Mouse (Mus musculus): ENCODE data around the gene Upf1. TPM values are rescaled to one million over a fixed set of nuclear protein-coding genes. Genes with fewer than 3 reads are reported as not detected.

Gene Upf1
- polyA plus RNA-seq, 1 experiment: 47.2 TPM

DNA sequence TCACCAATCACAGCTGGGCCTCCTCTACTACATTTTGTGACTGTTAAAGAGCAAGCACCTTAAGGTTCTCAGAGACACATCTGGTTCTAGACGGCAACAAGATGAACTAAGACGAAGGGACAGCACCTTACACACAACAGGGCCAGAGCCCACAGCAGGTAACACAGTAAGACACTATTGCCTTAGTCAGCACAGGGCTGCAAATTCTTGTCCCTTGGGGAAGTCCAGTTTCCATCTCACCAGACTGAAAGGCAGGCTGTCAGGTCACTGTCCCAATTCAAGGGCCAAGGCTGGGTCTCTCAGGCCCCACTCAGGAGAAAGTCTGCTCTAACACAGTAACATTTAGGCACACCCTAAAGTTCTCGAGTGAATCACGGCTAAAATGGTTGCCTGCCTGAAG lies 5.6 kb downstream of the Upf1 start:
- Histone ChIP-seq H3K27me3 (ENCODE audit: control insufficient read depth, insufficient read depth, insufficient read length) (no peaks in the 10 kb centered on the region), H3ac (ENCODE audit: control insufficient read depth, insufficient read length, low read depth) (no peak overlapping the region), H3K79me3 (ENCODE audit: low read depth) (peaks cover 93% of the 10 kb centered on the region), H3K4me3 (ENCODE audit: insufficient read depth, poor library complexity, severe bottlenecking) (no peak overlapping the region), H3K79me2 (ENCODE audit: control insufficient read depth, insufficient read depth) (peaks cover 100% of the 10 kb centered on the region), H3K36me3 (ENCODE audit: control insufficient read depth, insufficient read depth) (peaks cover 42% of the 10 kb centered on the region)
- TF ChIP-seq CEBPB (IDR thresholded peaks at IDR 0.05; ENCODE audit: low read depth) (no peak), FOSL1 (IDR thresholded peaks at IDR 0.05; ENCODE audit: insufficient read depth, low read length, poor library complexity, severe bottlenecking) (no peak)

DNA sequence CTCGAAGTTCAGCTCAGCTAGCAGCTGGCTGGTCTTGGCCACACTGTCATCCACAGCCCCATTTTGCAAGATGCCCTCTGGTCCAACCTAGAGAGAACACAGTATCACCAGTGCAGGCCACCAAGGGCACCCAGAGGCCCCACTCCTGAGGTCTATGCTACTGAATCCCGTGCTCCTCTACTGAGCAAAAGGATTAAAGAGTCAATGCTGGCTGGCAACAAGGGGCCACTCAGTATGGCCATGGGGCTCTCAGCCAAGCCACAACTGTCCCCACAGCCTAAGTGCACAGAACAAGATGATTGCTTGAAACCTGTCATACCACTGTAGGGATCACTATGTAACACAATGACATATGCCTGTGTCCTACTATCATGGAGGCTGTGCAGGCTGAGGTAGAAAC lies 8.8 kb downstream of the Upf1 start:
- H3K79me2 ChIP-seq (ENCODE audit: control insufficient read depth, insufficient read depth): peaks cover 85% of the 10 kb centered on the region
- H3K4me3 ChIP-seq (ENCODE audit: insufficient read depth, poor library complexity, severe bottlenecking): no peak overlapping the region
- no peak for TF ChIP-seq MYOG (IDR thresholded peaks at IDR 0.05; ENCODE audit: control insufficient read depth, extremely low read depth, insufficient read length)
- TF ChIP-seq CEBPB (IDR thresholded peaks at IDR 0.05; ENCODE audit: low read depth): no peak
- no peak for TF ChIP-seq MYOD1 (IDR thresholded peaks at IDR 0.05; ENCODE audit: control insufficient read depth, insufficient read length, low read depth)
- TF ChIP-seq USF1 (IDR thresholded peaks at IDR 0.05; ENCODE audit: low read depth): no peak
- TF ChIP-seq FOSL1 (IDR thresholded peaks at IDR 0.05; ENCODE audit: insufficient read depth, low read length, poor library complexity, severe bottlenecking): no peak
- TF ChIP-seq MAX (IDR thresholded peaks at IDR 0.05): no peak
- TF ChIP-seq CTCF (IDR thresholded peaks at IDR 0.05; ENCODE audit: control insufficient read depth, insufficient read depth, insufficient read length): no peak
- H3ac ChIP-seq (ENCODE audit: control insufficient read depth, insufficient read length, low read depth): no peak overlapping the region
- H3K36me3 ChIP-seq (ENCODE audit: control insufficient read depth, insufficient read depth): peaks cover 69% of the 10 kb centered on the region
- no peaks in the 10 kb centered on the region for H3K27me3 ChIP-seq (ENCODE audit: control insufficient read depth, insufficient read depth, insufficient read length)
- peaks cover 70% of the 10 kb centered on the region for H3K79me3 ChIP-seq (ENCODE audit: low read depth)

DNA sequence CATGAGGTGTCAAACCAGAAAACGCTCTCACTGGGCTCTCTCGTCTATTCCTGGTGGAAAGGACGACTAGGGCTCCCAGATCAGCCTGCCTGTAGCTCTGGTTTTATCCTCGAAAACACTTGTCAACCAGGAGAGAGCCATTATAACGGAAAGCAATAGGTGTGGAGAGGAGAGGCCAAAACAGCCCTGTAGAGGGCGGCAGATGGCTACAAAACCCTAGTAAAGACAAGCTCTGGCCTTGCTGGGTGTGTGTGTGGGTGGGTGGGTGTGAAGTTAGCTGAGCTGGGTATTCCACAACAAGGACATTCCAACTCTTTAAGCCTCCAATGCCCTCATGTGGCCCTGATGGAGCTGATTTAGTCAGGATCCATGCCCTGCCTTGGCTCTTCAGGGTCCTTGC lies 9.4 kb downstream of the Upf1 start:
- Histone ChIP-seq H3K27me3 (ENCODE audit: control insufficient read depth, insufficient read depth, insufficient read length) (no peaks in the 10 kb centered on the region), H3K36me3 (ENCODE audit: control insufficient read depth, insufficient read depth) (peaks cover 75% of the 10 kb centered on the region)
- TF ChIP-seq CEBPB (IDR thresholded peaks at IDR 0.05; ENCODE audit: low read depth) (no peak), USF1 (IDR thresholded peaks at IDR 0.05; ENCODE audit: low read depth) (no peak), FOSL1 (IDR thresholded peaks at IDR 0.05; ENCODE audit: insufficient read depth, low read length, poor library complexity, severe bottlenecking) (no peak), MYOD1 (IDR thresholded peaks at IDR 0.05; ENCODE audit: control insufficient read depth, insufficient read length, low read depth) (no peak), CTCF (IDR thresholded peaks at IDR 0.05; ENCODE audit: control insufficient read depth, insufficient read depth, insufficient read length) (no peak), MYOG (IDR thresholded peaks at IDR 0.05; ENCODE audit: control insufficient read depth, extremely low read depth, insufficient read length) (no peak), MAX (IDR thresholded peaks at IDR 0.05) (no peak)

DNA sequence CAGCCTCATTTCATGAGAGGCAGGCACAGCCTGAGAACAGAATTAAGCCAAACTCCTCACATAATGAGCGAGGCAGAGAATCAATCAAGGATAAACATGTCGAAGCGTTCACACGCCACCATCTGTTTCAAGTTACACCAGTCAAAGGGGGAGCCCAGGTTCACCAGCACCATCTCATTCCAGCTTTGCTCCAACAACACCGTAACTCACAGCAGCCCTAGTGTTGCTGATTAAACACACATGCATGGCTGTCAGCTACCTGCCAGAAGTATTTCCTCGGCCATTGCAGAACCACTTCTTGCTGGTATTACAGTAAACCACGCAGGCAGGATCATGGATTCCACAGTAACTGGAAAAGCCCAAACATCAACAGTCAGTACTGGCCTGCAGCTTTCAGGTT lies 10.0 kb downstream of the Upf1 start:
- Histone ChIP-seq H3K79me3 (ENCODE audit: low read depth) (peaks cover 58% of the 10 kb centered on the region), H3K4me3 (ENCODE audit: insufficient read depth, poor library complexity, severe bottlenecking) (no peak overlapping the region), H3K79me2 (ENCODE audit: control insufficient read depth, insufficient read depth) (peaks cover 73% of the 10 kb centered on the region), H3K36me3 (ENCODE audit: control insufficient read depth, insufficient read depth) (peaks cover 75% of the 10 kb centered on the region), H3K27me3 (ENCODE audit: control insufficient read depth, insufficient read depth, insufficient read length) (no peaks in the 10 kb centered on the region), H3ac (ENCODE audit: control insufficient read depth, insufficient read length, low read depth) (no peak overlapping the region)
- TF ChIP-seq FOSL1 (IDR thresholded peaks at IDR 0.05; ENCODE audit: insufficient read depth, low read length, poor library complexity, severe bottlenecking) (no peak), MYOG (IDR thresholded peaks at IDR 0.05; ENCODE audit: control insufficient read depth, extremely low read depth, insufficient read length) (no peak), MAX (IDR thresholded peaks at IDR 0.05) (no peak), MYOD1 (IDR thresholded peaks at IDR 0.05; ENCODE audit: control insufficient read depth, insufficient read length, low read depth) (no peak), CEBPB (IDR thresholded peaks at IDR 0.05; ENCODE audit: low read depth) (no peak), CTCF (IDR thresholded peaks at IDR 0.05; ENCODE audit: control insufficient read depth, insufficient read depth, insufficient read length) (no peak), USF1 (IDR thresholded peaks at IDR 0.05; ENCODE audit: low read depth) (no peak)

More for the DNA sequence above, 9.4 kb downstream of the Upf1 start:
- Histone ChIP-seq H3K4me3 (ENCODE audit: insufficient read depth, poor library complexity, severe bottlenecking) (no peak overlapping the region), H3K79me2 (ENCODE audit: control insufficient read depth, insufficient read depth) (peaks cover 80% of the 10 kb centered on the region), H3K79me3 (ENCODE audit: low read depth) (peaks cover 64% of the 10 kb centered on the region), H3ac (ENCODE audit: control insufficient read depth, insufficient read length, low read depth) (no peak overlapping the region)

DNA sequence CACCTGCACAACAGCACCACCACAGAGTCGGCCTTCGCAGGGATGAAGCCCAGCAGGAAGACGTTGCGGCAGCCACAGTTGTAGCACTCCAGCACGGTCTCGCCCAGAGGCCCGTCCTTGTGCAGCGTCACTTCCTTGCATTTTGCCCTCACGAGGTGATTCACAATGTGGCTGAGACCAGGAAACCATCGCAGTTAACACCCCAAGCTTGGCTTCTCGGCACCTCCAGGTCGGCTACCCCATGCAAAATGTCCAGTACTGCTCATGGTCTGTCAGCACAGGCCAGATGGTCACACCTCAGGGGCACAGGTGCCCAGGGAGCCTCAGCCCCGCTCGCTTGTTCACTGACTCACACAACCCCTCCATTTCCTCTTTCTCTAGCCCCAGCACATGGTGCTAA lies 11.1 kb downstream of the Upf1 start:
- Histone ChIP-seq H3K4me3 (ENCODE audit: insufficient read depth, poor library complexity, severe bottlenecking) (no peak overlapping the region), H3K36me3 (ENCODE audit: control insufficient read depth, insufficient read depth) (peaks cover 78% of the 10 kb centered on the region), H3K27me3 (ENCODE audit: control insufficient read depth, insufficient read depth, insufficient read length) (no peaks in the 10 kb centered on the region), H3ac (ENCODE audit: control insufficient read depth, insufficient read length, low read depth) (no peak overlapping the region), H3K79me3 (ENCODE audit: low read depth) (peaks cover 48% of the 10 kb centered on the region), H3K79me2 (ENCODE audit: control insufficient read depth, insufficient read depth) (peaks cover 63% of the 10 kb centered on the region)
- TF ChIP-seq CEBPB (IDR thresholded peaks at IDR 0.05; ENCODE audit: low read depth) (no peak), MAX (IDR thresholded peaks at IDR 0.05) (no peak), MYOD1 (IDR thresholded peaks at IDR 0.05; ENCODE audit: control insufficient read depth, insufficient read length, low read depth) (no peak), USF1 (IDR thresholded peaks at IDR 0.05; ENCODE audit: low read depth) (no peak)

DNA sequence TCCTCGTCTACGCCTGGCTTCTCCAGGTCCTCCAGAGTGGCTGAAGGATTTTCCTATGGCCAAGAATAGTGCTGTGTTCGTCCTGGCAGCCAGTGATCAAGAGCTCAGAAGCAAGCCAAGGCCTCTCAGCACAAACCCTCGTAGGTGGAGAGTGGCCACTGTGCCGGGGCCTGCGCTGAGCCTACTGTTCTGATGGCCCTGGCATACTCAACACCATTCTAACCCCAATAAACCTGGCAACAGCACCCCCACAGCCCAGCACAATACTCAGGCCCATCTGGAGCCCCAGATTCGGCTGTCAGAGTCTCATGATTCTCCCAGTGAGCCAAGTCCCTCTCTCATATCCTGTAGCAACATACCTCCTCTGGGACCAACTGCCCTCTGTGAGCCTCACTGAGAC lies 12.4 kb downstream of the Upf1 start:
- TF ChIP-seq MYOG (IDR thresholded peaks at IDR 0.05; ENCODE audit: control insufficient read depth, extremely low read depth, insufficient read length) (no peak), CTCF (IDR thresholded peaks at IDR 0.05; ENCODE audit: control insufficient read depth, insufficient read depth, insufficient read length) (no peak), MYOD1 (IDR thresholded peaks at IDR 0.05; ENCODE audit: control insufficient read depth, insufficient read length, low read depth) (no peak), USF1 (IDR thresholded peaks at IDR 0.05; ENCODE audit: low read depth) (no peak), MAX (IDR thresholded peaks at IDR 0.05) (no peak), FOSL1 (IDR thresholded peaks at IDR 0.05; ENCODE audit: insufficient read depth, low read length, poor library complexity, severe bottlenecking) (no peak), CEBPB (IDR thresholded peaks at IDR 0.05; ENCODE audit: low read depth) (no peak)
- H3K27me3 ChIP-seq (ENCODE audit: control insufficient read depth, insufficient read depth, insufficient read length): no peaks in the 10 kb centered on the region
- no peak overlapping the region for H3ac ChIP-seq (ENCODE audit: control insufficient read depth, insufficient read length, low read depth)
- H3K4me3 ChIP-seq (ENCODE audit: insufficient read depth, poor library complexity, severe bottlenecking): no peak overlapping the region
- H3K79me2 ChIP-seq (ENCODE audit: control insufficient read depth, insufficient read depth): peaks cover 49% of the 10 kb centered on the region
- H3K36me3 ChIP-seq (ENCODE audit: control insufficient read depth, insufficient read depth): peaks cover 85% of the 10 kb centered on the region
- H3K79me3 ChIP-seq (ENCODE audit: low read depth): peaks cover 34% of the 10 kb centered on the region

All from C2C12 (cell line).